Mouse (Mus musculus) liver, embryonic 11.5 days (tissue): ENCODE measurements around the gene Gm28048. TPM values are rescaled to one million over a fixed set of nuclear protein-coding genes. Genes with fewer than 3 reads are reported as not detected.

Experiments used
- ATAC-seq: fragments of 200-750 bp; cut with Nextera tagmentation; replicated peaks from 2 replicates; pipeline ENCODE4 v1.8.0; 2017; ENCODE audit warnings: moderate number of reproducible peaks, mild to moderate bottlenecking, moderate TSS enrichment, moderate library complexity; ENCODE audit not compliant: low FRiP score
- DNase-seq: peaks from one replicate; pipeline ENCODE4 v3.0.0-alpha.2; 2017; ENCODE audit warnings: low spot score
- H3K27ac ChIP-seq: fragments of 300-500 bp; sonication (generic); 2 replicates; pipeline ENCODE4 v1.5.1; 2014; ENCODE audit warnings: mild to moderate bottlenecking, low read depth, low read length, control low read depth
- H3K27me3 ChIP-seq: fragments of 300-500 bp; sonication (generic); replicated peaks from 2 replicates; pipeline ENCODE4 v1.6.1; 2014; ENCODE audit warnings: low read length, mixed read lengths; ENCODE audit not compliant: control insufficient read depth, insufficient read depth
- H3K36me3 ChIP-seq: fragments of 300-500 bp; sonication (generic); 2 replicates; pipeline ENCODE4 v1.6.1; 2014; ENCODE audit warnings: mild to moderate bottlenecking, low read length, moderate library complexity, mixed read lengths; ENCODE audit not compliant: control insufficient read depth, insufficient read depth
- H3K4me1 ChIP-seq: fragments of 300-500 bp; sonication (generic); replicated peaks from 2 replicates; pipeline ENCODE4 v1.6.1; 2014; ENCODE audit warnings: low read length, mixed read lengths; ENCODE audit not compliant: control insufficient read depth, insufficient read depth
- H3K4me2 ChIP-seq: fragments of 300-500 bp; sonication (generic); 2 replicates; pipeline ENCODE4 v1.6.1; 2014; ENCODE audit warnings: mild to moderate bottlenecking, control low read depth, moderate library complexity
- H3K4me3 ChIP-seq: fragments of 300-500 bp; sonication (generic); 2 replicates; pipeline ENCODE4 v1.5.1; 2014; ENCODE audit warnings: low read depth, low read length, control low read depth
- H3K9ac ChIP-seq: fragments of 300-500 bp; sonication (generic); 2 replicates; pipeline ENCODE4 v1.6.1; 2014; ENCODE audit warnings: low read depth, low read length, control low read depth
- H3K9me3 ChIP-seq: fragments of 300-500 bp; sonication (generic); 2 replicates; pipeline ENCODE4 v1.6.1; 2016; ENCODE audit warnings: low read length, inconsistent platforms, mixed read lengths; ENCODE audit not compliant: control insufficient read depth
- WGBS: fragments of 180-500 bp; shearing (Covaris S2); extraction: QIAGEN DNeasy Blood & Tissue Kit; methylation state at CpG from one replicate; pipeline ENCODE4 v1.1.7; 2014; 5-methylcytosine and 5-hydroxymethylcytosine counted together
- polyA plus RNA-seq: library from polyadenylated mRNA; unstranded; fragments of >200 nt; fragmentation: Nextera tagmentation; extraction: Ambion mirVana; gene quantifications from 2 replicates; pipeline ENCODE4 v1.2.1, GENCODE M21; 2014

Gm28048 gene
- polyA plus RNA-seq, 1 experiment from 2014 or later = 20.0 TPM

DNA sequence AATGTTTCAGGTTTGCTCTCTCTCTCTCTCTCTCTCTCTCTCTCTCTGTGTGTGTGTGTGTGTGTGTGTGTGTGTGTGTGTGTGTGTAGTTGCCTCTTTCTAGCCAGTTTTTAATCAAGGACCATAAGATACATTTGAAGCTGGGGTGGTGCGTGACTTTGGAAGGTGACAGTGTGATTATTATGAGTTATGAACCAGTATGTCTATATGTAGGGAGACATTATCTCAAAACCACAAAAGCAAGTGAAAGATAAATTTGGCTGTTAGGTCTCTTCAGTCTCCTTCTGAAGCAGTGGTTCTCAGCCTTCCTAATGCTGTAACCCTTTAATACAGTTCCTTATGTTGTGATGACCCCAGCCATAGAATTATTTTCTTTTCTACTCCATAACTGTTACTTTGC lies 96.5 kb downstream of the Gm28048 start:
- no peak overlapping the region for H3K4me3 ChIP-seq
- no peak for ATAC-seq
- WGBS = 86% methylated on average over 1 of the region's 1 CpGs
- H3K9ac ChIP-seq = no peak overlapping the region
- no peak for DNase-seq
- no peaks in the 10 kb centered on the region for H3K27me3 ChIP-seq
- no peaks in the 10 kb centered on the region for H3K4me1 ChIP-seq
- H3K27ac ChIP-seq = no peak overlapping the region
- H3K36me3 ChIP-seq = no peaks in the 10 kb centered on the region
- H3K4me2 ChIP-seq = no peak overlapping the region
- H3K9me3 ChIP-seq = no peaks in the 10 kb centered on the region

DNA sequence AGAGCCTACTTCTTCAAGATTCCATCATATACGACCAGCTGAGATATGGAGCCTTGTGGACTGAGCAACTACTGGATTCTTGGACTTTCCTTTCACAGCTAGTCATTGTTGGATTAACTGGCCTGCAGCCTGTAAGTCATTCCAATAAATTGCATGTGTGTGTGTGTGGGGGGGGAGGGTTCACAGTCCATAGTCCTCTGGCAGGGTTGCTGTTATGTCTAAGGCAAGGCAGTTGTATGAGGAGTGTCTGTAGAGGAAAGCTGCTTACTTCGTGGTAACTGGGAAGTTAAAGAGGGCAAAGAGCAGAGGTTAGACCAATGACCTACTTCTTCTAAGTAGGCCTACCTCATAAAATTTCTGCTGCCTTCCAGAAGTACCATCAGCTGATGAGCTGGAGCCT lies 98.2 kb downstream of the Gm28048 start:
- no peak overlapping the region for H3K4me3 ChIP-seq
- WGBS = 62% methylated on average over 2 of the region's 2 CpGs
- H3K9me3 ChIP-seq = no peaks in the 10 kb centered on the region
- H3K27ac ChIP-seq = no peak overlapping the region
- no peaks in the 10 kb centered on the region for H3K27me3 ChIP-seq
- no peak for ATAC-seq
- DNase-seq = no peak
- H3K36me3 ChIP-seq = no peaks in the 10 kb centered on the region
- no peak overlapping the region for H3K4me2 ChIP-seq
- no peak overlapping the region for H3K9ac ChIP-seq
- H3K4me1 ChIP-seq = no peaks in the 10 kb centered on the region

DNA sequence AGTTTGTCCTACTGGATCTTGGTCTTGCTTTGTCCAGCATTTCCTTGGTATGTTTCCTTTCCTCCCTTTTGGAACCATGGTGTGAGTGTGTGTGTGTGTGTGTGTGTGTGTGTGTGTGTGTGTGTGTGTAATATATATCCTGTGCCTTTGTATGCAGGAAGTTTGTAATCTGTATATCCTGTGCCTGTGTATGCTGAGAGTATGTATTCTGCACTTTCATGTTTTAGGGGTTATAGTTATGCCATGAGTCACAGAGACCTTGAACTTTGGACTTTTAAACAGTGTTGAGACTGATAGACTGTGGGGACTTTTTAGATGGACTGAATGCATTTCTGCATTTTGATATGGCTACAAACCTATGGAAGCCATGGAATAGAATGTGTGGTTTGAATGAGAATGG lies 99.0 kb downstream of the Gm28048 start:
- DNase-seq (no peak), ATAC-seq (no peak)
- H3K27me3 ChIP-seq = no peaks in the 10 kb centered on the region
- no peaks in the 10 kb centered on the region for H3K4me1 ChIP-seq
- H3K4me3 ChIP-seq = no peak overlapping the region
- H3K36me3 ChIP-seq = no peaks in the 10 kb centered on the region
- H3K9me3 ChIP-seq = no peaks in the 10 kb centered on the region
- H3K4me2 ChIP-seq = no peak overlapping the region
- H3K27ac ChIP-seq = no peak overlapping the region
- no peak overlapping the region for H3K9ac ChIP-seq

DNA sequence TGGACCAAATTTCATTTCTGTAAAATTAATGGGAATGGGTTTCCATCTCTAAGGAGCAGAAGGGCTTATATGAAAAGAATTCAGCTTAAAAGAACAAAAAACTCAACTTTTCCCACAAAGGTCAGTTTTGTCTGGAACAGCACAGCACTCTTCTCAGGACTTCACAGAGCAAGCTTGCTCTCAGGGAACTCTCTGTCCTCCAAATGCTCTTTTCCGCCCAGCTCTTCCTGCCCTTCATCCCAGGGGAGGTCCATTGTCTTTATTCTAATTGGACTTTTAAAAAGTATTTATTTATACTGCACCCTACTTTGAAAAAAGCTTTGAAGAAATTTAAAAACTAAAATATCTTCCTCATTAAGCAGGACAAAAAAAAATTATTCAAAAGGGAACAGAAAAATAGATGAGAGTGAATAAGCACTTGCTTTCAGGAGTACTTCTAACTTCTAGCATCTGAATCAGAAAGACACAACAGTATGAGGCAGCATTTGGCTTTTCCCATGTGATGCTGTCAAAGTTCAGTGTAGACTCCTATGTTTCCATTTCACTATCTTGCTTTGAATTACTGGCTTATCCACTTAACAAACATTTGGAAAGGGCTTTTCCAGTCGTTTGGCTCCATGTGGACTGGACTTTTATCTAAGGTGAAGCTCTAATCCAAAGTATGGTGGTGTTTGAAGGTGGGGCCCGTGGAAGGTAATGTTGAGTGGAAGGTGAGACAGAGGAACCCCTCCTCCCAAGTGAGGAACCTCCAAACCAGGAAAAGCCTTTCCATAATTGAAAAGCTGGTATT lies 101.3 kb downstream of the Gm28048 start:
- Histone ChIP-seq H3K4me2 (no peak overlapping the region), H3K27me3 (no peaks in the 10 kb centered on the region), H3K9ac (no peak overlapping the region), H3K4me3 (no peak overlapping the region), H3K9me3 (no peaks in the 10 kb centered on the region), H3K36me3 (no peaks in the 10 kb centered on the region), H3K4me1 (peaks cover 7% of the 10 kb centered on the region; the same call in 1 of the 2 replicates), H3K27ac (no peak overlapping the region)
- DNase-seq (no peak), ATAC-seq (no peak)
- 60% methylated on average over 3 of the region's 3 CpGs for WGBS

DNA sequence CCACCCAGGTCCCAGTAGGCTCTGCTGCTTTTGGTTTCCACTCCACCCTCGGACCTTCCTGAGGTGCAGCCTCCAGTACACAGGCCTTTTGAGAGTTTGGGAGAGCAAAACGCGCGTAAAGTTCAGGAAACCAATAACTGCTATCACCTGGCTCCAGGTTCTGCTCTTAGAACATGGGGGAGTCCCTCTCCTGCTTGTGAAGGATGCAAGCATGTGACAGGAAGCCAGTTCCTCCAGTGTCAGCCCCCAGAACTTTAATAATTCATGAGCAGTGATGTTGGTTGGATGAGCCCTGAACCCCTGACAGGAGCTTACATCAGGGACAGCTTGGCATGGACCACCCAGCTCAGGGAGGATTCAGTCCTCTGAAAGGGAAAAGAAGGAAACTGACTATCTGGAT lies 102.2 kb downstream of the Gm28048 start:
- no peak overlapping the region for H3K4me3 ChIP-seq
- 76% methylated on average over 4 of the region's 4 CpGs for WGBS
- H3K4me1 ChIP-seq = peaks cover 7% of the 10 kb centered on the region; the same call in 1 of the 2 replicates
- H3K36me3 ChIP-seq = no peaks in the 10 kb centered on the region
- no peak overlapping the region for H3K9ac ChIP-seq
- no peaks in the 10 kb centered on the region for H3K27me3 ChIP-seq
- no peak overlapping the region for H3K4me2 ChIP-seq
- ATAC-seq = no peak
- H3K9me3 ChIP-seq = no peaks in the 10 kb centered on the region
- no peak overlapping the region for H3K27ac ChIP-seq
- DNase-seq = no peak

DNA sequence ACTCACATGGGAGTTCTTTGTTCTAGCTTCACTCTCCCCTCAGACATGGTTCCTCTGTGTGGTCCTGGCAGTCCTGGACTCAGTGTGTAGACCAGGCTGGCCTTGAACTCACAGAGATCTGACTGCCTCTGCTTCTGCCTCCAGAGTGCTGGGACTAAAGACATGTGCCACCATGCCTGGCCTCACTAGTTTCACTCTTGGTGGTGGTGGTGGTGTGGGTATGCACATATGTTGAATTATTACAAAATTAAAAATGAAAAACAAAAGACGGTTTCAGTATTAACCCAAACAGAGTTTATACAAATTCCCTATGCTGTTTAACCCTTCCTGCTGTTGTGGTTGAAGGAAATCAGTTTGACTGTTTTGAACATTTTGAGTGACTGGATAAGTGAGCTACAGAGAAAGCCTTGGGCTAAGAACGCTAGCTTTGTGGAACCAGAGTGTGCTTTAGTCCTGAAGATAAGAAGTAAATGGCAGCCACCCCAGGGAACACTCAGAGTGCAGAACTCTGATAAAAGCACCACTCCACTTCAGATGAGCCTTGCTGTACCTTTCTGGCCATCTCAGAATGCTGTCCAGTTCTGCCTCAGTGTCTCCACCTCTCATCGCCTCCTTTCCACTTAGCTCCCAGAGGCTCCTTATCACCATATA lies 105.1 kb downstream of the Gm28048 start:
- Histone ChIP-seq H3K27me3 (no peaks in the 10 kb centered on the region), H3K4me2 (peak overlapping the region; percentile 18; the same call in 1 of the 2 replicates), H3K9ac (no peak overlapping the region), H3K36me3 (no peaks in the 10 kb centered on the region), H3K27ac (peak overlapping the region; percentile 6; the same call in 1 of the 2 replicates), H3K4me3 (no peak overlapping the region), H3K4me1 (peaks cover 13% of the 10 kb centered on the region), H3K9me3 (no peaks in the 10 kb centered on the region)
- DNase-seq (no peak), ATAC-seq (peak; percentile 89)
- 58% methylated on average over 3 of the region's 3 CpGs for WGBS

DNA sequence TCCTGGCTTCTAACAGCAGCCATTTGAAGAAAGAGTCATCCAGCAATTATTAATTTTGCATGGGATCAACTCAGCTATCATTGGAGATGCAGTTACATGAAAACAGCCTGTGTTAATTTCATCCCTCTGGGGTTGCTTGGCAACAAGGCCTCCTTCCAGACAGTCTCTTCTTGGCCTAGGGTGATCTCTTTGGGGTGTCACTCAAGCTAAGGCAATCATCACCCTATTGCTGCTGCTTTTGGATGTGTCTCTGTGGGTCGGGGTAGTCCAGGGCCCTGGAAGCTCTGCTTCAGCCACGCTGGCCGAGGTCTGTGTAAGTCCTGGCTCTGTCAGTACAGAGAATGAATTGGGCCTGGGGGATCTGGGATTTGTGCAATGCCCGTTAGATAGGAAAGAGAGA lies 106.6 kb downstream of the Gm28048 start:
- no peak overlapping the region for H3K27ac ChIP-seq
- no peak for DNase-seq
- WGBS = 88% methylated on average over 4 of the region's 4 CpGs

DNA sequence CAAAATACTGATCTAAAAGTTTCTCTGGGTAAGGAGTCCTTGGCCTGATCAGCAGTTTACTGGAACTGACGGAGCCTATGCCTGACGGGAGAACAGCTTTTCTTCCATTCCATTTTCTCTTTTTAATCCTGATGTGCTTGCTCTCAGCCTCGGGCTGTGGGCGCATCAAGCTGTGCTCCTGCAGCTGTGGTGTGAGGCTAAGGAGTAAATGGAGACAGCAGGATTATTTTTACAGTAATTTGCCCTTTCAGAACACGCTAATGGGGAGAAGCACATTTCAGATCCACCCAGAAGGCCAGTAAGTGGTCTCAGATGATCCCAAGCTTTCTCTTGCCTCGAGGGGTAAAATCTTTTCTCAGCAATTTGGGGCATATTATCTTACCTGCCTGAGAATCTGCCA lies 107.1 kb downstream of the Gm28048 start:
- DNase-seq (no peak), ATAC-seq (no peak)
- Histone ChIP-seq H3K4me1 (peaks cover 16% of the 10 kb centered on the region), H3K4me2 (no peak overlapping the region), H3K36me3 (no peaks in the 10 kb centered on the region), H3K27me3 (no peaks in the 10 kb centered on the region), H3K27ac (no peak overlapping the region), H3K9me3 (no peaks in the 10 kb centered on the region), H3K4me3 (no peak overlapping the region), H3K9ac (no peak overlapping the region)
- 81% methylated on average over 6 of the region's 6 CpGs for WGBS

More for the DNA sequence above, 106.6 kb downstream of the Gm28048 start:
- Histone ChIP-seq H3K4me3 (no peak overlapping the region), H3K9me3 (no peaks in the 10 kb centered on the region), H3K36me3 (no peaks in the 10 kb centered on the region), H3K4me1 (peaks cover 16% of the 10 kb centered on the region), H3K27me3 (no peaks in the 10 kb centered on the region), H3K4me2 (no peak overlapping the region), H3K9ac (no peak overlapping the region)
- ATAC-seq = no peak

DNA sequence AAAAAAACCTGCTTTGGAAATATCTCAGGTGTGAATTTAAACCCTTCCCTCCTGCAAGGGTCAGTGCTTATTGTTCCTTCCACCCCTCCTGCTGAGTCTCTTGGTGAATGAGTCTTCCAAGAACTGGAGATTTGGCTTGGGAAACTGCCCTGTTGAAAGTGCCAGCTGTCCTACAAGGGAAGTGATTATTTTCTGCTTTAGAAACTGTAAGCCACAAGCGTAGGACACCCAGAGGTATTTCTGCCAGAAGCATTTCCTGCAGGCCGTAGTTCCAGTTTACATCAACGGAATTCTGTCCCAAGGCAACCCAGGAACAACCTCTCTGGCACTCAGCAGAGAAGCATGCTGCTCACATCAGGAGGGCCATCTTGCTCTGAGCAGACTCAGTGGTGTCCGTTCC lies 108.5 kb downstream of the Gm28048 start:
- H3K27me3 ChIP-seq = no peaks in the 10 kb centered on the region
- H3K4me3 ChIP-seq = no peak overlapping the region
- no peak overlapping the region for H3K27ac ChIP-seq
- 60% methylated on average over 4 of the region's 4 CpGs for WGBS
- H3K9me3 ChIP-seq = no peaks in the 10 kb centered on the region
- no peak overlapping the region for H3K9ac ChIP-seq
- DNase-seq = no peak
- H3K4me1 ChIP-seq = peaks cover 16% of the 10 kb centered on the region
- no peak overlapping the region for H3K4me2 ChIP-seq
- no peak for ATAC-seq
- H3K36me3 ChIP-seq = no peaks in the 10 kb centered on the region
